Mouse (Mus musculus): Measurements from ENCODE around the gene Rrn3. TPM values are rescaled to one million over a fixed set of nuclear protein-coding genes. Genes with fewer than 3 reads are reported as not detected.

Gene Rrn3
- polyA plus RNA-seq, 1 experiment from 2014 or later, result 107 TPM

DNA sequence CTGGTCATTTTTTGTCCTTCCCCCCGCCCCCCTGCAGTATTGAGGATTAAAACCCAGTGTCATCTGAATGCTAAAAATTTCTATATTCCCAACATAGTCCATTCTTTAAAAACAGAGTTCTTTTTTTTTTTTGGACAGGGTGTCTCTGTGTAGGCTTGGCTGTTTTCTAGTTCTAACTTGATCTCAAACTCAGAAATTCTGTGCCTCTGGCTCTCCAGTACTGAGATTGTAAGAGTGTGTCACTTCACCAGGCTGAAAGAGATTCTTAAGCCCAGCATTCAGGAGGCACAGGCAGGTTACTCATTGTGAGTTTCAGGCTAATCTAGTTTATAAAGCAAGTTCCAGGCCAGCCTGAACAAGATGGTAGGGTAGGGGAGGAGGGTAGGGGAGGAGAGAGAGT lies 66.2 kb downstream of the Rrn3 start:
- 88% methylated on average over 1 of the region's 1 CpGs for WGBS
- no peaks in the 10 kb centered on the region; the same call in 1 of the 2 replicates for H3K36me3 ChIP-seq (ENCODE audit: control insufficient read depth, insufficient read depth, low read length)

DNA sequence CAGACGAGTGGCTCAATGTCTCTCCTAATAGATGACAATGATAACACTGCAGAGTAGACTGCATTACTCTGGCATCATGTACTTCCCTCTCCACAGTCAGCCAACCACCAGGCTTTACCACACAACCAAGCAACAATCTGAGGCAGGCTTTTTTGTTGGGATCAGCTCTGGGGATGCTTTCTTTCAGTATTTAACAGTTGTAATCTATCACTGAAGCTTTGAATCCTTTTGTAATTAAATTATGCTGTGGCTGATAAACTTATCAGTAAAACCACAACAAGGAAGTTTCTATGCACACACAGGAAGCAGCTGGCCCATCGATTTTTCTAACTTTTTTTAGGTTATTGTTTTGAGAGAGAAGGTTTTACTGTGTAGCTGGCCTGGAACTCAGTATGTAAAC lies 67.8 kb downstream of the Rrn3 start:
- H3K9me3 ChIP-seq (ENCODE audit: control insufficient read depth, low read length), result no peaks in the 10 kb centered on the region
- no peak overlapping the region for H3K4me3 ChIP-seq (ENCODE audit: low read depth, low read length)
- DNase-seq (ENCODE audit: low spot score), result no peak
- H3K27me3 ChIP-seq (ENCODE audit: control insufficient read depth, insufficient read depth, low read length), result no peaks in the 10 kb centered on the region
- no peaks in the 10 kb centered on the region; the same call in 1 of the 2 replicates for H3K36me3 ChIP-seq (ENCODE audit: control insufficient read depth, insufficient read depth, low read length)
- H3K4me1 ChIP-seq (replicated peaks; ENCODE audit: control insufficient read depth, insufficient read depth, low read length), result no peaks in the 10 kb centered on the region
- no peak overlapping the region for H3K9ac ChIP-seq (ENCODE audit: low read length)
- no peak for ATAC-seq (replicated peaks; ENCODE audit: low FRiP score)
- H3K27ac ChIP-seq (ENCODE audit: low read depth, low read length), result no peak overlapping the region
- WGBS, result 83% methylated on average over 2 of the region's 2 CpGs
- no peak overlapping the region for H3K4me2 ChIP-seq (ENCODE audit: low read depth, low read length, severe bottlenecking)

More for the DNA sequence above, 66.2 kb downstream of the Rrn3 start:
- Histone ChIP-seq H3K4me3 (ENCODE audit: low read depth, low read length) (no peak overlapping the region), H3K9ac (ENCODE audit: low read length) (no peak overlapping the region), H3K4me1 (replicated peaks; ENCODE audit: control insufficient read depth, insufficient read depth, low read length) (no peaks in the 10 kb centered on the region), H3K27me3 (ENCODE audit: control insufficient read depth, insufficient read depth, low read length) (no peaks in the 10 kb centered on the region), H3K4me2 (ENCODE audit: low read depth, low read length, severe bottlenecking) (no peak overlapping the region), H3K27ac (ENCODE audit: low read depth, low read length) (no peak overlapping the region), H3K9me3 (ENCODE audit: control insufficient read depth, low read length) (no peaks in the 10 kb centered on the region)
- ATAC-seq (replicated peaks; ENCODE audit: low FRiP score) (no peak), DNase-seq (ENCODE audit: low spot score) (no peak)

DNA sequence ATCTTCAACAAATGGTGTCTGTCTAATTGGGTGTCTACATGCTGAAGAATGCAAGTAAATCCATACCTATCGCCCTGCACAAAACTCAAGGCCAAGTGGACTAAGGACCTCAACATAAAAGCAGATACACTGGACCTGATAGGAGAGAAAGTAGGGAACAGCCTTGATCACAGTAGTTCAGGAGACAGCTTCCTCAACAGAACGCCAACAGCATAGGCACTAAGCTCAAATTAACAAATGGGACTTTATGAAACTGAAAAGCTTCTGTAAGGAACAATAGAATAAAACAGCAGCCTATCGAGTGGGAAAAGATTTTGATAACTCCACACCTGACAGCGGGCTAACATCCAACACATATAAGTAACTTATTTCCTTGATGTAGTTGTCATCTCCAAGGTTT lies 70.9 kb downstream of the Rrn3 start:
- 94% methylated on average over 4 of the region's 4 CpGs for WGBS
- ATAC-seq (replicated peaks; ENCODE audit: low FRiP score) (no peak), DNase-seq (ENCODE audit: low spot score) (no peak)
- H3K36me3 ChIP-seq (ENCODE audit: control insufficient read depth, insufficient read depth, low read length), result no peaks in the 10 kb centered on the region
- no peak overlapping the region for H3K4me3 ChIP-seq (ENCODE audit: low read depth, low read length)
- H3K9ac ChIP-seq (ENCODE audit: low read length), result no peak overlapping the region
- H3K27ac ChIP-seq (ENCODE audit: low read depth, low read length), result no peak overlapping the region
- H3K4me1 ChIP-seq (replicated peaks; ENCODE audit: control insufficient read depth, insufficient read depth, low read length), result no peaks in the 10 kb centered on the region
- no peaks in the 10 kb centered on the region for H3K27me3 ChIP-seq (ENCODE audit: control insufficient read depth, insufficient read depth, low read length)
- no peaks in the 10 kb centered on the region for H3K9me3 ChIP-seq (ENCODE audit: control insufficient read depth, low read length)
- no peak overlapping the region for H3K4me2 ChIP-seq (ENCODE audit: low read depth, low read length, severe bottlenecking)

DNA sequence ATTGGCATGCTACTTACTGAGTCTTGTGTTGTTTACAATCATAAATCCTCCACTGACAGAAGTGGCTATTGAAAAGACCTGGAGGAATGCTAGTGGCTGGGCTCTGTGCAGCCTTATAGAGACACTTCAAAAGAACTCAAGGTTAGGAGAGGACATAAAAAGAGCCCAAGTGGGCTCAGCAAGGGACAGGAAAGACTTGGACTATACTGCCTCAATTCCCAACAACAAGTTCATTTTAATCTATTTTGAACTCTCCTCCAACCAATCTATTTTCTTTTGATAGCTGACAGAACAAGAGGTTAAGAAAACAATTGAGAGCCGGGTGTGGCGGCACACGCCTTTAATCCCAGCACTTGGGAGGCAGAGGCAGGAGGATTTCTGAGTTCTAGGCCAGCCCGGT lies 73.4 kb downstream of the Rrn3 start:
- H3K9ac ChIP-seq (ENCODE audit: low read length), result no peak overlapping the region
- H3K4me3 ChIP-seq (ENCODE audit: low read depth, low read length), result no peak overlapping the region
- no peaks in the 10 kb centered on the region for H3K9me3 ChIP-seq (ENCODE audit: control insufficient read depth, low read length)
- DNase-seq (ENCODE audit: low spot score) (no peak), ATAC-seq (replicated peaks; ENCODE audit: low FRiP score) (no peak)
- no peaks in the 10 kb centered on the region for H3K27me3 ChIP-seq (ENCODE audit: control insufficient read depth, insufficient read depth, low read length)
- 97% methylated on average over 4 of the region's 4 CpGs for WGBS
- H3K36me3 ChIP-seq (ENCODE audit: control insufficient read depth, insufficient read depth, low read length), result no peaks in the 10 kb centered on the region
- no peak overlapping the region for H3K4me2 ChIP-seq (ENCODE audit: low read depth, low read length, severe bottlenecking)
- H3K27ac ChIP-seq (ENCODE audit: low read depth, low read length), result no peak overlapping the region
- no peaks in the 10 kb centered on the region for H3K4me1 ChIP-seq (replicated peaks; ENCODE audit: control insufficient read depth, insufficient read depth, low read length)

Small RNAs within 50 kb of the gene (microRNA-seq; reads per million reads assigned to microRNA genes)
- not detected for gene Gm27734 (ENCODE audit: insufficient number of aligned reads)

Other genes with a start within 250 kb of the Rrn3 start
- gene Parn, start 112.5 kb upstream of the Rrn3 start, polyA plus RNA-seq (2014; fragmentation: Nextera tagmentation; extraction: Ambion mirVana), result 43.3 and 44.1 TPM in 2 replicates
- 41.2 and 48.4 TPM in 2 replicates for gene Bfar, start 108.8 kb upstream of the Rrn3 start, polyA plus RNA-seq (2014; fragmentation: Nextera tagmentation; extraction: Ambion mirVana)
- 9.1 and 9.9 TPM in 2 replicates for gene 3110001I22Rik, start 108.8 kb upstream of the Rrn3 start, polyA plus RNA-seq (2014; fragmentation: Nextera tagmentation; extraction: Ambion mirVana)
- gene Pla2g10, start 49.7 kb upstream of the Rrn3 start, polyA plus RNA-seq (2014; fragmentation: Nextera tagmentation; extraction: Ambion mirVana), result not detected in 2 replicates
- 151 and 159 TPM in 2 replicates for gene Ntan1, start 38.1 kb downstream of the Rrn3 start, polyA plus RNA-seq (2014; fragmentation: Nextera tagmentation; extraction: Ambion mirVana)
- 73.9 and 74.1 TPM in 2 replicates for gene Pdxdc1, start 122.4 kb downstream of the Rrn3 start, polyA plus RNA-seq (2014; fragmentation: Nextera tagmentation; extraction: Ambion mirVana)
- gene Mpv17l, start 122.5 kb downstream of the Rrn3 start, polyA plus RNA-seq (2014; fragmentation: Nextera tagmentation; extraction: Ambion mirVana), result 2.7 and 3.2 TPM in 2 replicates
- gene 2900011O08Rik, start 205.9 kb downstream of the Rrn3 start, polyA plus RNA-seq (2014; fragmentation: Nextera tagmentation; extraction: Ambion mirVana), result 28.6 and 30.3 TPM in 2 replicates
- gene Ifitm7, start 206.2 kb downstream of the Rrn3 start, polyA plus RNA-seq (2014; fragmentation: Nextera tagmentation; extraction: Ambion mirVana), result 0.72 and 1.1 TPM in 2 replicates

Measured in forebrain, embryonic 11.5 days (tissue).